Mouse (Mus musculus): ENCODE measurements around the gene Tango6. TPM values are rescaled to one million over a fixed set of nuclear protein-coding genes. Genes with fewer than 3 reads are reported as not detected.
A peak's percentile ranks its signal among the peaks of the same experiment; 100 is the strongest.

The Tango6 gene
- polyA plus RNA-seq, 1 experiment: 6.9 TPM

GRCm38 (mm10) chr8:106887336-106888189 is 204.7 kb downstream of the Tango6 start:
- Histone ChIP-seq H3K79me2 (ENCODE audit: control insufficient read depth, insufficient read depth) (peaks cover 70% of the 10 kb centered on the region), H3K27me3 (ENCODE audit: control insufficient read depth, insufficient read depth, insufficient read length) (no peaks in the 10 kb centered on the region), H3ac (ENCODE audit: control insufficient read depth, insufficient read length) (no peak overlapping the region), H3K4me2 (ENCODE audit: low read depth) (no peak overlapping the region), H3K36me3 (ENCODE audit: control insufficient read depth, insufficient read depth) (peaks cover 10% of the 10 kb centered on the region), H3K4me3 (no peak overlapping the region)
- TF ChIP-seq MYOG (IDR thresholded peaks at IDR 0.05; ENCODE audit: control insufficient read depth in 1 of 3, insufficient read depth in 1 of 3, insufficient read length in 2 of 3, low read depth in 2 of 3) (no peak), REST (IDR thresholded peaks at IDR 0.05; ENCODE audit: insufficient read depth, insufficient read length) (no peak), TCF3 (IDR thresholded peaks at IDR 0.05; ENCODE audit: insufficient read length, low read depth) (no peak), POLR2AphosphoS2 (IDR thresholded peaks at IDR 0.05; ENCODE audit: insufficient read length, low read depth) (no peak)

GRCm38 (mm10) chr8:106888803-106889202 is 205.9 kb downstream of the Tango6 start:
- TF ChIP-seq USF1 (IDR thresholded peaks at IDR 0.05; ENCODE audit: low read depth): no peak
- TF ChIP-seq TCF12 (IDR thresholded peaks at IDR 0.05; ENCODE audit: insufficient read depth, poor library complexity, severe bottlenecking): no peak
- TF ChIP-seq REST (IDR thresholded peaks at IDR 0.05; ENCODE audit: insufficient read depth, insufficient read length): no peak
- TF ChIP-seq CEBPB (IDR thresholded peaks at IDR 0.05; ENCODE audit: insufficient read depth, poor library complexity, severe bottlenecking): no peak
- TF ChIP-seq MYOD1 (IDR thresholded peaks at IDR 0.05; ENCODE audit: control insufficient read depth in 1 of 3, insufficient read length in 2 of 3, low read depth in 2 of 3): no peak
- TF ChIP-seq SRF (IDR thresholded peaks at IDR 0.05; ENCODE audit: control insufficient read depth, insufficient read length, low read depth): no peak
- no peak for TF ChIP-seq POLR2AphosphoS2 (IDR thresholded peaks at IDR 0.05; ENCODE audit: insufficient read length, low read depth)
- TF ChIP-seq MAX (IDR thresholded peaks at IDR 0.05; ENCODE audit: low read depth): no peak
- H3ac ChIP-seq (ENCODE audit: control insufficient read depth, insufficient read length): no peak overlapping the region
- no peaks in the 10 kb centered on the region for H3K27me3 ChIP-seq (ENCODE audit: control insufficient read depth, insufficient read depth, insufficient read length)
- no peak overlapping the region for H3K4me2 ChIP-seq (ENCODE audit: low read depth)
- peaks cover 77% of the 10 kb centered on the region for H3K79me2 ChIP-seq (ENCODE audit: control insufficient read depth, insufficient read depth)
- H3K36me3 ChIP-seq (ENCODE audit: control insufficient read depth, insufficient read depth): peaks cover 7% of the 10 kb centered on the region
- H3K4me3 ChIP-seq: no peak overlapping the region

GRCm38 (mm10) chr8:106892210-106892805 is 209.4 kb downstream of the Tango6 start:
- Histone ChIP-seq H3K36me3 (ENCODE audit: control insufficient read depth, insufficient read depth) (peaks cover 11% of the 10 kb centered on the region), H3ac (ENCODE audit: control insufficient read depth, insufficient read length) (peak overlapping the region; percentile 81), H3K4me2 (ENCODE audit: low read depth) (peak overlapping the region; percentile 77), H3K27me3 (ENCODE audit: control insufficient read depth, insufficient read depth, insufficient read length) (no peaks in the 10 kb centered on the region), H3K79me2 (ENCODE audit: control insufficient read depth, insufficient read depth) (peaks cover 83% of the 10 kb centered on the region), H3K4me3 (peak overlapping the region; percentile 68)
- TF ChIP-seq E2F4 (IDR thresholded peaks at IDR 0.05; ENCODE audit: insufficient read depth): no peak
- TF ChIP-seq SRF (IDR thresholded peaks at IDR 0.05; ENCODE audit: control insufficient read depth, insufficient read length, low read depth): no peak
- peak; percentile 87 for TF ChIP-seq USF1 (IDR thresholded peaks at IDR 0.05; ENCODE audit: low read depth)

GRCm38 (mm10) chr8:106892806-106893451 is 210.1 kb downstream of the Tango6 start:
- Histone ChIP-seq H3ac (ENCODE audit: control insufficient read depth, insufficient read length) (peak overlapping the region; percentile 81), H3K36me3 (ENCODE audit: control insufficient read depth, insufficient read depth) (peaks cover 15% of the 10 kb centered on the region), H3K27me3 (ENCODE audit: control insufficient read depth, insufficient read depth, insufficient read length) (no peaks in the 10 kb centered on the region), H3K79me2 (ENCODE audit: control insufficient read depth, insufficient read depth) (peaks cover 77% of the 10 kb centered on the region), H3K4me2 (ENCODE audit: low read depth) (peak overlapping the region; percentile 77), H3K4me3 (peak overlapping the region; percentile 68)
- TF ChIP-seq TCF3 (IDR thresholded peaks at IDR 0.05; ENCODE audit: insufficient read length, low read depth): no peak
- TF ChIP-seq POLR2AphosphoS2 (IDR thresholded peaks at IDR 0.05; ENCODE audit: insufficient read length, low read depth): no peak
- TF ChIP-seq REST (IDR thresholded peaks at IDR 0.05; ENCODE audit: insufficient read depth, insufficient read length): no peak
- TF ChIP-seq MYOG (IDR thresholded peaks at IDR 0.05; ENCODE audit: control insufficient read depth in 1 of 3, insufficient read depth in 1 of 3, insufficient read length in 2 of 3, low read depth in 2 of 3): no peak
- no peak for TF ChIP-seq POLR2A (IDR thresholded peaks at IDR 0.05; ENCODE audit: insufficient read length, low read depth)
- TF ChIP-seq TCF12 (IDR thresholded peaks at IDR 0.05; ENCODE audit: insufficient read depth, poor library complexity, severe bottlenecking): no peak
- TF ChIP-seq USF1 (IDR thresholded peaks at IDR 0.05; ENCODE audit: low read depth): no peak
- no peak for TF ChIP-seq MYOD1 (IDR thresholded peaks at IDR 0.05; ENCODE audit: control insufficient read depth in 1 of 3, insufficient read length in 2 of 3, low read depth in 2 of 3)
- TF ChIP-seq CEBPB (IDR thresholded peaks at IDR 0.05; ENCODE audit: insufficient read depth, poor library complexity, severe bottlenecking): no peak
- TF ChIP-seq E2F4 (IDR thresholded peaks at IDR 0.05; ENCODE audit: insufficient read depth): no peak
- TF ChIP-seq SRF (IDR thresholded peaks at IDR 0.05; ENCODE audit: control insufficient read depth, insufficient read length, low read depth): no peak
- TF ChIP-seq MAX (IDR thresholded peaks at IDR 0.05; ENCODE audit: low read depth): no peak
